Mouse (Mus musculus) lung, embryonic 16.5 days (tissue): ENCODE measurements around the gene Galnt17. TPM values are rescaled to one million over a fixed set of nuclear protein-coding genes. Genes with fewer than 3 reads are reported as not detected.

ENCODE experiments used
- ATAC-seq: fragments of 200-750 bp; cut with Nextera tagmentation; 2 replicates; pipeline ENCODE4 v1.8.0; 2017; ENCODE audit warnings: low read depth, mild to moderate bottlenecking, moderate library complexity
- H3K27ac ChIP-seq: fragments of 300-500 bp; sonication (generic); 2 replicates; pipeline ENCODE4 v1.5.1; 2014; ENCODE audit warnings: mild to moderate bottlenecking, control low read depth, low read length
- H3K27me3 ChIP-seq: fragments of 300-500 bp; sonication (generic); 2 replicates; pipeline ENCODE4 v1.6.1; 2014; ENCODE audit warnings: low read depth, low read length, mixed read lengths; ENCODE audit not compliant: control insufficient read depth, insufficient read depth
- H3K36me3 ChIP-seq: fragments of 300-500 bp; sonication (generic); 2 replicates; pipeline ENCODE4 v1.6.1; 2014; ENCODE audit warnings: low read length; ENCODE audit not compliant: control insufficient read depth, insufficient read depth
- H3K4me1 ChIP-seq: fragments of 300-500 bp; sonication (generic); replicated peaks from 2 replicates; pipeline ENCODE4 v1.6.1; 2014; ENCODE audit warnings: low read length, mixed read lengths; ENCODE audit not compliant: control insufficient read depth, insufficient read depth
- H3K4me2 ChIP-seq: fragments of 300-500 bp; sonication (generic); 2 replicates; pipeline ENCODE4 v1.6.1; 2014; ENCODE audit warnings: low read depth, low read length, control low read depth
- H3K4me3 ChIP-seq: fragments of 300-500 bp; sonication (generic); 2 replicates; pipeline ENCODE4 v1.5.1; 2014; ENCODE audit warnings: mild to moderate bottlenecking, low read length, control low read depth
- H3K9ac ChIP-seq: fragments of 300-500 bp; sonication (generic); 2 replicates; pipeline ENCODE4 v1.6.1; 2014; ENCODE audit warnings: low read length, control low read depth
- H3K9me3 ChIP-seq: fragments of 300-500 bp; sonication (generic); 2 replicates; pipeline ENCODE4 v1.6.1; 2016; ENCODE audit warnings: low read length; ENCODE audit not compliant: control insufficient read depth
- WGBS: fragments of 180-500 bp; shearing (Covaris S2); extraction: QIAGEN DNeasy Blood & Tissue Kit; methylation state at CpG from one replicate; pipeline ENCODE4 v1.1.7; 2014; 5-methylcytosine and 5-hydroxymethylcytosine counted together
- polyA plus RNA-seq: library from polyadenylated mRNA; unstranded; fragments of >200 nt; fragmentation: Nextera tagmentation; extraction: Ambion mirVana; gene quantifications from 2 replicates; pipeline ENCODE4 v1.2.1, GENCODE M21; 2015

Galnt17 gene
- polyA plus RNA-seq, 1 experiment from 2014 or later = 0.80 TPM

DNA sequence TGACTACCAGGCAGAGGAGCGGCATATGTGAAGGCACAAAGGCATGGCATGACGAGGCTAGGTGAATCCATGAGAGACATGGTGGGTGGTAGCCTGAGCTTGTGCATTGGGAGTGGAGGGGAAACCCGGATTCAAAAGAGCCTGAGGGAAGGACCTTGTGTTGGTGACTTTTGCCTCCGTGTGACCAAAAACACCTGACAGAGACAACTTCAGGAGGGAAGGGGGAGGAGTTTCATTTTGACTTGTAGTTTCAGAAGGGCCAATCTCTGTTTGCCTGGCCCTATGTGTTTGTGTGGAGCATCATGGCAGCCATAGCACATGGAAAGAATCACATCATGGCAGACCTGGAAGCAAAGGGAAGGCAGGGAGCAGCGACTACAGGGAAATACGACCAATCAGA, 459.7 kb downstream of the Galnt17 start:
- Histone ChIP-seq H3K27ac (no peak overlapping the region), H3K4me2 (no peak overlapping the region), H3K9ac (no peak overlapping the region), H3K4me1 (no peaks in the 10 kb centered on the region), H3K9me3 (no peaks in the 10 kb centered on the region), H3K36me3 (no peaks in the 10 kb centered on the region), H3K4me3 (no peak overlapping the region), H3K27me3 (no peaks in the 10 kb centered on the region)
- 78% methylated on average over 6 of the region's 6 CpGs for WGBS
- ATAC-seq = no peak

DNA sequence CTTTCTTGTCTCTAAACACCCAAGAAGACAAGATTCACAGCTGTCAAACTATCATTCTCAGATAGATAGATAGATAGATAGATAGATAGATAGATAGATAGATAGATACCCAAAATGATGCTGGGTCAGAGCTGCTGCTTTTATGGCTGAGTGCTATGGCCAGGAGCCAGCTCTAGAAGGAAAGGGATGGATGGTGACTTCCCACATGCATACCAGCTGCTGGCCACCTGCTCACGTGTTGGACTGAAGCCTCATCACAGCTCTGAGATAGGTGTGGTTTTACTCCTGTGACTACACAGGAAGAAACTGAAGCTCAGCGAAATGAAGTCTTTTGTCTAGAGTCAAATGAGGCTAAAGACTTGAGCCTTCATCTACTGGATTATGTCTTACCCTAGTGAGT, 482.5 kb downstream of the Galnt17 start:
- no peaks in the 10 kb centered on the region for H3K4me1 ChIP-seq
- no peaks in the 10 kb centered on the region for H3K9me3 ChIP-seq
- H3K27ac ChIP-seq = no peak overlapping the region
- WGBS = 79% methylated on average over 2 of the region's 2 CpGs
- ATAC-seq = no peak
- H3K36me3 ChIP-seq = no peaks in the 10 kb centered on the region
- H3K4me3 ChIP-seq = no peak overlapping the region
- no peak overlapping the region for H3K4me2 ChIP-seq
- H3K27me3 ChIP-seq = no peaks in the 10 kb centered on the region
- no peak overlapping the region for H3K9ac ChIP-seq
